Mouse (Mus musculus) embryonic facial prominence, embryonic 11.5 days (tissue): ENCODE measurements around the gene Adad1. TPM values are rescaled to one million over a fixed set of nuclear protein-coding genes. Genes with fewer than 3 reads are reported as not detected.

ENCODE experiments used
- ATAC-seq: fragments of 200-750 bp; cut with Nextera tagmentation; replicated peaks from 2 replicates; pipeline ENCODE4 v1.8.0; 2017; ENCODE audit warnings: low read depth; ENCODE audit not compliant: insufficient number of reproducible peaks, low FRiP score, low TSS enrichment
- DNase-seq: peaks from one replicate; pipeline ENCODE4 v3.0.0-alpha.2; 2015; ENCODE audit warnings: low spot score
- H3K27ac ChIP-seq: fragments of 300-500 bp; sonication (generic); replicated peaks from 2 replicates; pipeline ENCODE4 v1.5.1; 2014; ENCODE audit warnings: mild to moderate bottlenecking, low read depth, low read length, control low read depth
- H3K27me3 ChIP-seq: fragments of 300-500 bp; sonication (generic); 2 replicates; pipeline ENCODE4 v1.6.1; 2014; ENCODE audit warnings: mild to moderate bottlenecking, low read length, moderate library complexity, mixed read lengths; ENCODE audit not compliant: control insufficient read depth, insufficient read depth
- H3K36me3 ChIP-seq: fragments of 300-500 bp; sonication (generic); replicated peaks from 2 replicates; pipeline ENCODE4 v1.6.1; 2014; ENCODE audit warnings: low read depth, mild to moderate bottlenecking, low read length, moderate library complexity, mixed read lengths; ENCODE audit not compliant: control insufficient read depth, insufficient read depth
- H3K4me1 ChIP-seq: fragments of 300-500 bp; sonication (generic); 2 replicates; pipeline ENCODE4 v1.6.1; 2014; ENCODE audit warnings: low read length, mixed read lengths; ENCODE audit not compliant: control insufficient read depth, insufficient read depth
- H3K4me2 ChIP-seq: fragments of 300-500 bp; sonication (generic); 2 replicates; pipeline ENCODE4 v1.6.1; 2014; ENCODE audit warnings: low read depth, mild to moderate bottlenecking, control low read depth, low read length, moderate library complexity
- H3K4me3 ChIP-seq: fragments of 300-500 bp; sonication (generic); 2 replicates; pipeline ENCODE4 v1.5.1; 2014; ENCODE audit warnings: low read depth, low read length, control low read depth
- H3K9ac ChIP-seq: fragments of 300-500 bp; sonication (generic); replicated peaks from 2 replicates; pipeline ENCODE4 v1.6.1; 2014; ENCODE audit warnings: mild to moderate bottlenecking, control low read depth, low read length
- H3K9me3 ChIP-seq: fragments of 300-500 bp; sonication (generic); replicated peaks from 2 replicates; pipeline ENCODE4 v1.6.1; 2016; ENCODE audit warnings: mild to moderate bottlenecking, low read length, inconsistent platforms, mixed read lengths; ENCODE audit not compliant: control insufficient read depth
- WGBS: fragments of 180-500 bp; shearing (Covaris S2); extraction: QIAGEN DNeasy Blood & Tissue Kit; methylation state at CpG from one replicate; pipeline ENCODE4 v1.1.7; 2014; 5-methylcytosine and 5-hydroxymethylcytosine counted together
- polyA plus RNA-seq: library from polyadenylated mRNA; unstranded; fragments of >200 nt; fragmentation: Nextera tagmentation; extraction: Ambion mirVana; gene quantifications from 2 replicates; pipeline ENCODE4 v1.2.1, GENCODE M21; 2014

The Adad1 gene
- polyA plus RNA-seq, 1 experiment from 2014 or later, result 0.27 TPM

DNA sequence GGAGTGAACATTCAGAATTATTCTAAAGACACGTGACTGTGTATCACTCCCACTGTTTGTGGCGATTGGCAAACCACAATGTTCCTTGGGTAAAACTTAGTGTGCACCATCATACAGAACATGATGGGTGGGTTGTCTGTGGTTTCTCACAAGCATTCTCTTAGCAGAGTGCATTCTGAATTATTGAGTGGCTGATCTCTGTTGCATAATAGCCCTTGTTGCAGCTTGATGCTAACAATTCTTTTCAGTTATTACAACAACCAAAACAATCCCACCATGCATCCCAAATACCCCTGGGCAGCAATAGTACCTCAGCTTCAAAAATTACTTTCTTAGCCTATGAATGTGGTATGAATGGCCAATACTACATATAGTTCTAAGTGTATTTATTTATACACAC is 106.0 kb downstream of the Adad1 start:
- DNase-seq (no peak), ATAC-seq (no peak)
- Histone ChIP-seq H3K36me3 (no peaks in the 10 kb centered on the region), H3K4me2 (no peak overlapping the region), H3K4me3 (no peak overlapping the region), H3K27me3 (no peaks in the 10 kb centered on the region), H3K9ac (no peak overlapping the region), H3K4me1 (no peaks in the 10 kb centered on the region), H3K27ac (no peak overlapping the region), H3K9me3 (no peaks in the 10 kb centered on the region)
- 90% methylated on average over 2 of the region's 2 CpGs for WGBS

Other genes with a start within 250 kb of the Adad1 start
- gene 4932438A13Rik, start 200.4 kb upstream of the Adad1 start, polyA plus RNA-seq, result 44.3 and 46.0 TPM in 2 replicates
- gene Il2, start 62.4 kb downstream of the Adad1 start, polyA plus RNA-seq, result 0.46 and 0.72 TPM in 2 replicates
- gene Il21, start 169.1 kb downstream of the Adad1 start, polyA plus RNA-seq, result not detected in 2 replicates
- 10.7 and 11.6 TPM in 2 replicates for gene Bbs12, start 249.0 kb downstream of the Adad1 start, polyA plus RNA-seq
- gene Cetn4, start 249.2 kb downstream of the Adad1 start, polyA plus RNA-seq, result 1.8 and 2.2 TPM in 2 replicates